Mouse (Mus musculus) forebrain, embryonic 11.5 days (tissue): ENCODE measurements around the gene Large1. TPM values are rescaled to one million over a fixed set of nuclear protein-coding genes. Genes with fewer than 3 reads are reported as not detected.

Source experiments
- ATAC-seq: fragments of 200-750 bp; cut with Nextera tagmentation; replicated peaks from 2 replicates; pipeline ENCODE4 v1.8.0; 2017; ENCODE audit warnings: moderate TSS enrichment; ENCODE audit not compliant: low FRiP score
- DNase-seq: peaks from one replicate; pipeline ENCODE4 v3.0.0-alpha.2; 2017; ENCODE audit warnings: low spot score
- H3K27ac ChIP-seq: fragments of 300-500 bp; sonication (generic); 2 replicates; pipeline ENCODE4 v1.5.1; 2014; ENCODE audit warnings: low read depth, low read length
- H3K27me3 ChIP-seq: fragments of 300-500 bp; sonication (generic); 2 replicates; pipeline ENCODE4 v1.6.1; 2014; ENCODE audit warnings: mild to moderate bottlenecking, low read length, mixed read lengths; ENCODE audit not compliant: control insufficient read depth, insufficient read depth
- H3K36me3 ChIP-seq: fragments of 300-500 bp; sonication (generic); 2 replicates; pipeline ENCODE4 v1.6.1; 2014; ENCODE audit warnings: mild to moderate bottlenecking, low read length, moderate library complexity, mixed read lengths; ENCODE audit not compliant: control insufficient read depth, insufficient read depth
- H3K4me1 ChIP-seq: fragments of 300-500 bp; sonication (generic); replicated peaks from 2 replicates; pipeline ENCODE4 v1.6.1; 2014; ENCODE audit warnings: low read length, mixed read lengths; ENCODE audit not compliant: control insufficient read depth, insufficient read depth
- H3K4me2 ChIP-seq: fragments of 300-500 bp; sonication (generic); 2 replicates; pipeline ENCODE4 v1.6.1; 2014; ENCODE audit warnings: low read depth, mild to moderate bottlenecking, low read length, moderate library complexity, mixed read lengths; ENCODE audit not compliant: severe bottlenecking
- H3K4me3 ChIP-seq: fragments of 300-500 bp; sonication (generic); 2 replicates; pipeline ENCODE4 v1.5.1; 2014; ENCODE audit warnings: low read depth, low read length
- H3K9ac ChIP-seq: fragments of 300-500 bp; sonication (generic); 2 replicates; pipeline ENCODE4 v1.6.1; 2014; ENCODE audit warnings: low read length
- H3K9me3 ChIP-seq: fragments of 300-500 bp; sonication (generic); 2 replicates; pipeline ENCODE4 v1.6.1; 2016; ENCODE audit warnings: low read length, mixed read lengths; ENCODE audit not compliant: control insufficient read depth
- WGBS: fragments of 180-500 bp; shearing (Covaris S2); extraction: QIAGEN DNeasy Blood & Tissue Kit; methylation state at CpG from one replicate; pipeline ENCODE4 v1.1.7; 2014; 5-methylcytosine and 5-hydroxymethylcytosine counted together
- polyA plus RNA-seq: library from polyadenylated mRNA; unstranded; fragments of >200 nt; fragmentation: Nextera tagmentation; extraction: Ambion mirVana; gene quantifications from 2 replicates; pipeline ENCODE4 v1.2.1, GENCODE M21; 2014

Large1 gene
- polyA plus RNA-seq, 1 experiment from 2014 or later, result 9.4 TPM

DNA sequence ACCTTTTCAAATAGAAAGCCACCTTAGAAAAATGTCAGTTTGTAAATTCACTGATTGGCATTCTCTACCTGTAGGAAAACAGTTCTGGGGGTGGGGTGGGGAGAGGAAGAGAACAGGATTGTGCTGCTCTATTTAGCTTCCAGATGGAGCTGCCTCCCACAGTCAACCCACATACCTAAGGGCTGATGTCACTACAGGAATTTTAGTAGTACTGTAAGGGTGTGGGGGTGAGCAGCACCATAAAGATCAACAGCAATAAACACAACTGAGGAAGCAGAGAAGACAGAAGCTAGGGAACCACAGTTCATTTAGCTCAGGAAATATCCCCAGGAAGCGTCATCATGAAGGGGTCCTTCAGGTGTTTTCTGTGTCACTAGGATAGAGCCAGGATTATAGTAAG is 174.9 kb downstream of the Large1 start:
- H3K27ac ChIP-seq, result no peak overlapping the region
- no peak overlapping the region for H3K4me3 ChIP-seq
- H3K9me3 ChIP-seq, result no peaks in the 10 kb centered on the region
- H3K36me3 ChIP-seq, result no peaks in the 10 kb centered on the region
- H3K27me3 ChIP-seq, result no peaks in the 10 kb centered on the region
- H3K4me2 ChIP-seq, result no peak overlapping the region
- 91% methylated on average over 1 of the region's 1 CpGs for WGBS
- H3K9ac ChIP-seq, result no peak overlapping the region
- ATAC-seq (no peak), DNase-seq (no peak)
- H3K4me1 ChIP-seq, result no peaks in the 10 kb centered on the region

DNA sequence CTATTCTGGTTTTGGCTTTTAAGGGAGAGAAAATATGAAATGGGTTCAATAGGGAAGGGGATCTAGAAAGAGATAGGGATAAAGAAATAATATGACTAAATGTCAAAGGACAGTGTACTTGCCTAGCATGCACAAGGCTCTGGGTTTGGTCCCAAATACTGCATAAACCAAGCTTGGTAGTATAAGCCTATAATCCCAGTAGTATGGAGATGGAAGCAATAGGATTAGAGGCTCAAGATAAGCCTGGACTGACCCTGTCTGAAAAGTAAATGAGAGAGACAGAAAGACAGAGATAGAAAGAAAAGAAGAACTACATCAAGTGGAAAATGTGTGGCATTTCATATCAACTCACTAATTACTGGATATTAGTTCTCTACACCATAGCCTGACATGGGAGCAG is 180.7 kb downstream of the Large1 start:
- no peak for DNase-seq
- Histone ChIP-seq H3K4me1 (no peaks in the 10 kb centered on the region), H3K36me3 (no peaks in the 10 kb centered on the region), H3K27ac (no peak overlapping the region), H3K4me2 (no peak overlapping the region), H3K4me3 (no peak overlapping the region), H3K9ac (no peak overlapping the region), H3K27me3 (no peaks in the 10 kb centered on the region), H3K9me3 (no peaks in the 10 kb centered on the region)
- ATAC-seq, result no peak

- Histone ChIP-seq H3K9ac (no peak overlapping the region), H3K27me3 (no peaks in the 10 kb centered on the region), H3K36me3 (no peaks in the 10 kb centered on the region), H3K27ac (no peak overlapping the region), H3K9me3 (no peaks in the 10 kb centered on the region), H3K4me2 (no peak overlapping the region), H3K4me3 (no peak overlapping the region), H3K4me1 (no peaks in the 10 kb centered on the region)
- DNase-seq (no peak), ATAC-seq (no peak)
- WGBS, result 78% methylated on average over 3 of the region's 3 CpGs
Observed at GRCm38 (mm10) chr8:73161994-73162393, 191.3 kb downstream of the Large1 start.

DNA sequence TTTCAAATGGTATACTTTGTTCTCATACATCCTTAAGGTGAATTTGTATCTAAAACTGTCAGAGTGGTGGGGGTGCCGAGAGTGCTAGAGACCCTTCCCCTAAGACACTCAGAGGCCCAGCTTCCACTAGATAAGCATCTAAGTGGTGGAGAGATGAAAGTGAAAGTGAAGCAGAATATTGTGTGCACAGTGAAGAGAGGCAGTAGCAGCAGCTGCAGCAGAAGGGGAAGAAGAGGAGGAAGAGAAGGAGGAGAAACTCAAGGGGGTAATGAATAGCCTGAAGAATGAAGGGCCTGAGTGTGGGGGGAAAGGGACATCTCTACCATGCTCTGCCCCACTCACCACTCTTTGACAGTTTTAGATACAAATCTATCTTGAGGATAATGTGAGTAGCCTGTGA is 191.8 kb downstream of the Large1 start:
- WGBS, result 85% methylated on average over 1 of the region's 1 CpGs
- ATAC-seq, result no peak

GRCm38 (mm10) chr8:73160945-73161344 is 192.4 kb downstream of the Large1 start:
- no peak overlapping the region for H3K4me3 ChIP-seq
- no peaks in the 10 kb centered on the region for H3K27me3 ChIP-seq
- H3K36me3 ChIP-seq, result no peaks in the 10 kb centered on the region
- H3K4me2 ChIP-seq, result no peak overlapping the region
- DNase-seq (no peak), ATAC-seq (no peak)
- no peak overlapping the region for H3K27ac ChIP-seq
- H3K9me3 ChIP-seq, result no peaks in the 10 kb centered on the region
- no peak overlapping the region for H3K9ac ChIP-seq
- WGBS, result 86% methylated on average over 2 of the region's 2 CpGs
- no peaks in the 10 kb centered on the region for H3K4me1 ChIP-seq

More for the DNA sequence above, 191.8 kb downstream of the Large1 start:
- H3K9me3 ChIP-seq, result no peaks in the 10 kb centered on the region
- no peak overlapping the region for H3K27ac ChIP-seq
- H3K4me2 ChIP-seq, result no peak overlapping the region
- no peak overlapping the region for H3K4me3 ChIP-seq
- no peaks in the 10 kb centered on the region for H3K36me3 ChIP-seq
- H3K27me3 ChIP-seq, result no peaks in the 10 kb centered on the region
- no peak overlapping the region for H3K9ac ChIP-seq
- DNase-seq, result no peak
- no peaks in the 10 kb centered on the region for H3K4me1 ChIP-seq

GRCm38 (mm10) chr8:73147236-73147635 is 206.1 kb downstream of the Large1 start:
- no peak overlapping the region for H3K27ac ChIP-seq
- no peaks in the 10 kb centered on the region for H3K9me3 ChIP-seq
- 97% methylated on average over 3 of the region's 3 CpGs for WGBS
- H3K27me3 ChIP-seq, result no peaks in the 10 kb centered on the region
- no peak overlapping the region for H3K4me2 ChIP-seq
- ATAC-seq, result no peak
- no peaks in the 10 kb centered on the region for H3K36me3 ChIP-seq
- H3K4me3 ChIP-seq, result no peak overlapping the region
- H3K4me1 ChIP-seq, result 0 out of 2 replicates have a peak, but pooled peaks cover 2% of the 10 kb centered on the region
- no peak for DNase-seq
- H3K9ac ChIP-seq, result no peak overlapping the region

DNA sequence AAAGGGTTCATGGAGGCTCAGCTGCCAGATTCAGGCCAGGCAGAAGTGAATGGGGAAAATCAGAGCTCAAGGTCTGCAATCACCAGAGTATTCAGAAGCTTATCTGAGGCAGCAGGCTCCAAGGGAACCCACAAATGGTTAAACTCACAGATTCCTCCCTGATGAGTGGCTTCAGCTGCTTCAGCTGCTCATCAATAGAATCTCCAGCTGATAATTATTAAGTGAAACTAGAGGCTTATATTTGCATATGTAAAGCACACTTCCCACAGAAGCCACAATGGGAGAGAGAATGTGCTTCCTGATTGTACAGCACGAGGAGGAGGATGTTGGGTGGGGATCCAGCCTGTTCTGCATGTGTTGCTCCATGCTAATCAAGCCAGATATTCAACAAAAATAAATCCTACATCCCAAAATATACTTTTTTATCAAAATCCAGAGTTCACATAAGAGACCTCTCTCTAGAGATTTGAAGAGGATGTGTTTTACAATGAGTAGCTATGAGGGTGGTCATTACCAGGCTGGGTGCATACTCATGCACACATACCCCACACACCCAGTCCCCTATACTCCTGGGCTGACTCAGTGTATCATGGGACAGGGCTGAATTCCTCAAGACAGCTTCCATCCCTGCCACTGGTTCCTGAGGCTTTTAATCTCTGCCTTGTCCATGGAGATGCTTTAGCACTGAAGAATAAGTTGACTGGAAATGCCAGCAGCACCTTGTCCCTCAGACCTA is 210.5 kb downstream of the Large1 start:
- ATAC-seq, result peak; percentile 71
- no peak for DNase-seq
- 0 out of 2 replicates have a peak, but pooled peaks cover 2% of the 10 kb centered on the region for H3K4me1 ChIP-seq
- H3K9me3 ChIP-seq, result no peaks in the 10 kb centered on the region
- no peaks in the 10 kb centered on the region for H3K27me3 ChIP-seq
- H3K27ac ChIP-seq, result no peak overlapping the region
- H3K36me3 ChIP-seq, result no peaks in the 10 kb centered on the region
- no peak overlapping the region for H3K4me2 ChIP-seq
- no peak overlapping the region for H3K4me3 ChIP-seq
- WGBS, result 19% methylated on average over 1 of the region's 1 CpGs
- H3K9ac ChIP-seq, result no peak overlapping the region

DNA sequence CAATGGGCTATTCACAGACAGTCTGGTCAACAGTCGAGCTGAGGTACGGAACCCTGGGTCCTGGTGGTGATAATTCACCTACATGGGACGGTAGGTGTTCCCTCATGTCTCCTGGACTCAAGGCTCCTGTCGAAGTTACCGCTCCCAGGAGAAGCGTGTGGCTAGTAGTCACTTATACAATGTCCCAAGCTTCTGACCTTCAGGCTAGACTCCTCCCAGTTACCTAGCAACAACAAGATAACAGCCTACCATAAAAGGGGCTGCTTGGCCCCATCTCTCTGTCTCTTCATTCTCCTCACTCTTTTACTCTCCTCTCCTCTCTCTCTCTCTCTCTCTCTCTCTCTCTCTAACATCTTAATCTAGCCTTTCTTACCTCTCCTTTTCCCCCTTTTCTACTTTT is 217.9 kb downstream of the Large1 start:
- WGBS, result 94% methylated on average over 6 of the region's 6 CpGs
- ATAC-seq (no peak), DNase-seq (no peak)
- Histone ChIP-seq H3K4me1 (no peaks in the 10 kb centered on the region), H3K4me2 (no peak overlapping the region), H3K4me3 (no peak overlapping the region), H3K9me3 (no peaks in the 10 kb centered on the region), H3K9ac (no peak overlapping the region), H3K27me3 (no peaks in the 10 kb centered on the region), H3K27ac (no peak overlapping the region), H3K36me3 (no peaks in the 10 kb centered on the region)

DNA sequence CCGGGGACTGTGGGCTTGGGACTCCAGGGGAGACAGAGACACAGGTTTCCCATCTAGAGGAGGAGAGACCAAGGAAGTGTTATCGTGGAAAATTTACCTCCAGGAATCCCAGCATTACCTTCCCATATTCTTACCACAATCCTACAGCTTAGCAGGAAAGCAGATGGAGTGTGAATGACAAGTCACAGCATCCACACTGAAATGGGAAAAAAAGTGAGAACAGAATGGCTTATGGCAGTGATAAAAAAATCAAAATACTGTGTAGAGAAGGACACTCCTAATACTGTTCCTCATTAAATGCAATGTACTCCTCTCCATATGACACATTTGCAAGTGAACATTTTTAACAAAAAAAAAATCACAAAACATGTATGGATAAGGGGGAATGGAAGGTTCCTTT is 221.3 kb downstream of the Large1 start:
- WGBS, result 91% methylated on average over 2 of the region's 2 CpGs

More for the DNA sequence above, 221.3 kb downstream of the Large1 start:
- ATAC-seq, result no peak
- no peaks in the 10 kb centered on the region for H3K4me1 ChIP-seq
- H3K27ac ChIP-seq, result no peak overlapping the region
- H3K27me3 ChIP-seq, result no peaks in the 10 kb centered on the region
- H3K4me2 ChIP-seq, result no peak overlapping the region
- H3K9ac ChIP-seq, result no peak overlapping the region
- no peaks in the 10 kb centered on the region for H3K36me3 ChIP-seq
- no peak overlapping the region for H3K4me3 ChIP-seq
- no peaks in the 10 kb centered on the region for H3K9me3 ChIP-seq
- no peak for DNase-seq
